Mouse (Mus musculus) megakaryocyte, embryonic 14.5 days (primary cell): ENCODE data around the gene Spout1.

Source experiments
- FLI1 ChIP-seq: IDR thresholded peaks from 2 replicates; pipeline ENCODE4 v1.6.1; 2012; ENCODE audit warnings: low read length, inconsistent platforms, mixed read lengths
- GATA1 ChIP-seq: IDR thresholded peaks from 3 replicates; pipeline ENCODE4 v1.6.1; 2012; ENCODE audit warnings: mixed read lengths, low read length, inconsistent platforms, borderline replicate concordance

DNA sequence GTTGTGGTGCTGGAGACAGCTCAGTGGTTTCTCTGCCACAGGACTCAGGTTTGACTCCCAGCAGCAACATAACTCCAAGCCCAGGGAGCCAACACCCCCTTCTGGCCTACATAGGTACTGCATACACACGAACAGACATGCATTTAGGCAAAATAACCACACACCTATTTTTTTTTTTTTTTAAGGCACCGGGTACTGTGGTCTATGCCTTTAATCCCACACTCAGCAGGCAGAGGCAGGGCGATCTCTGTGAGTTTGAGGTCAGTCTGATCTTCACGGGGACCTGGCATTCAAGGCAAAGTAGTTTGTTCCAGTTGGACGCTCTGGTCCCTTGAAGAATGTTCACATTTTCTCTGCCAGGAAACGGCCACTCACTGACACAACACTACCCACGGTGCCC is 25.2 kb upstream of the Spout1 start:
- TF ChIP-seq GATA1, result no peak
- no peak for TF ChIP-seq FLI1
